Mouse (Mus musculus): ENCODE results near the gene Lamp2.

GRCm38 (mm10) chrX:38445705-38446104, 10.5 kb downstream of the Lamp2 start:
- TF ChIP-seq CHD2 (IDR thresholded peaks at IDR 0.05; ENCODE audit: low read depth, low read length) (no peak), ZC3H11A (IDR thresholded peaks at IDR 0.05; ENCODE audit: borderline replicate concordance, low read depth, low read length) (no peak), MAFK (IDR thresholded peaks at IDR 0.05; ENCODE audit: insufficient read depth, low read depth, low read length) (no peak)
